Mouse (Mus musculus) mature B cell (primary cell): ENCODE results near the gene Pcbp1.
"Not testable (repeated sequence)": the region's sequence is repeated elsewhere in the genome, so short reads cannot be mapped to it uniquely, and the experiment has no call there.

Experiments used
- in situ Hi-C: fragments of 300-500 bp; cut with MboI; formaldehyde crosslinking; loops from 2 replicates; pipeline ENCODE4 v1.14.3; 2019

Gene Pcbp1

GRCm38 (mm10) chr6:86493469-86494263, 32.5 kb downstream of the Pcbp1 start:
- in situ Hi-C loops: no loop called here

GRCm38 (mm10) chr6:86490413-86490812, 35.7 kb downstream of the Pcbp1 start:
- in situ Hi-C loops: not testable (repeated sequence)

GRCm38 (mm10) chr6:86489945-86490344, 36.2 kb downstream of the Pcbp1 start:
- in situ Hi-C loops: no loop called here

GRCm38 (mm10) chr6:86488149-86488485, 38.0 kb downstream of the Pcbp1 start:
- in situ Hi-C loops: no loop called here

- in situ Hi-C loops: no loop called here
Observed at GRCm38 (mm10) chr6:86487358-86488148, 38.6 kb downstream of the Pcbp1 start.

GRCm38 (mm10) chr6:86485943-86486640, 40.0 kb downstream of the Pcbp1 start:
- in situ Hi-C loops: no loop called here

- in situ Hi-C loops: no loop called here
Observed at GRCm38 (mm10) chr6:86481871-86482270, 44.2 kb downstream of the Pcbp1 start.

- in situ Hi-C loops: no loop called here
Observed at GRCm38 (mm10) chr6:86480189-86480831, 45.8 kb downstream of the Pcbp1 start.

GRCm38 (mm10) chr6:86479816-86480188, 46.3 kb downstream of the Pcbp1 start:
- in situ Hi-C loops: no loop called here

GRCm38 (mm10) chr6:86479311-86479710, 46.8 kb downstream of the Pcbp1 start:
- in situ Hi-C loops: no loop called here

GRCm38 (mm10) chr6:86476931-86477330, 49.2 kb downstream of the Pcbp1 start:
- in situ Hi-C loops: no loop called here

GRCm38 (mm10) chr6:86475462-86476167, 50.5 kb downstream of the Pcbp1 start:
- in situ Hi-C loops: no loop called here

GRCm38 (mm10) chr6:86474646-86475181, 51.4 kb downstream of the Pcbp1 start:
- in situ Hi-C loops: no loop called here
